Mouse (Mus musculus) lung, postnatal 0 days (tissue): ENCODE measurements around the gene Yeats2. TPM values are rescaled to one million over a fixed set of nuclear protein-coding genes. Genes with fewer than 3 reads are reported as not detected.

Source experiments
- ATAC-seq: fragments of 200-750 bp; cut with Nextera tagmentation; 2 replicates; pipeline ENCODE4 v1.8.0; 2017; ENCODE audit warnings: moderate library complexity
- DNase-seq: peaks from one replicate; pipeline ENCODE4 v3.0.0-alpha.2; 2016; ENCODE audit warnings: low spot score
- H3K27ac ChIP-seq: fragments of 300-500 bp; sonication (generic); 2 replicates; pipeline ENCODE4 v1.5.1; 2014; ENCODE audit warnings: antibody characterized with exemption, mild to moderate bottlenecking, low read length, mixed read lengths
- H3K27me3 ChIP-seq: fragments of 300-500 bp; sonication (generic); replicated peaks from 2 replicates; pipeline ENCODE4 v1.6.1; 2014; ENCODE audit warnings: low read length, mixed read lengths; ENCODE audit not compliant: insufficient read depth
- H3K36me3 ChIP-seq: fragments of 300-500 bp; sonication (generic); 2 replicates; pipeline ENCODE4 v1.6.1; 2014; ENCODE audit warnings: low read length, mixed read lengths; ENCODE audit not compliant: insufficient read depth
- H3K4me1 ChIP-seq: fragments of 300-500 bp; sonication (generic); 2 replicates; pipeline ENCODE4 v1.6.1; 2014; ENCODE audit warnings: antibody characterized with exemption, low read depth, low read length, mixed read lengths; ENCODE audit not compliant: insufficient read depth
- H3K4me2 ChIP-seq: fragments of 300-500 bp; sonication (generic); replicated peaks from 2 replicates; pipeline ENCODE4 v1.6.1; 2014; ENCODE audit warnings: low read depth, mild to moderate bottlenecking, low read length, moderate library complexity, mixed read lengths
- H3K4me3 ChIP-seq: fragments of 300-500 bp; sonication (generic); 2 replicates; pipeline ENCODE4 v1.5.1; 2014; ENCODE audit warnings: low read depth, low read length
- H3K9ac ChIP-seq: fragments of 300-500 bp; sonication (generic); replicated peaks from 2 replicates; pipeline ENCODE4 v1.6.1; 2014; ENCODE audit warnings: low read depth, mild to moderate bottlenecking
- H3K9me3 ChIP-seq: fragments of 300-500 bp; sonication (generic); 2 replicates; pipeline ENCODE4 v1.6.1; 2016; ENCODE audit warnings: low read length, mixed read lengths
- CTCF ChIP-seq: IDR thresholded peaks from 2 replicates; pipeline ENCODE4 v1.5.1; 2016; ENCODE audit warnings: antibody characterized with exemption, mild to moderate bottlenecking
- EP300 ChIP-seq: IDR thresholded peaks from 2 replicates; pipeline ENCODE4 v1.6.1; 2016; ENCODE audit warnings: antibody characterized with exemption, mild to moderate bottlenecking, control low read depth
- WGBS: fragments of 180-500 bp; shearing (Covaris S2); extraction: QIAGEN DNeasy Blood & Tissue Kit; methylation state at CpG from one replicate; pipeline ENCODE4 v1.1.7; 2014; 5-methylcytosine and 5-hydroxymethylcytosine counted together
- polyA plus RNA-seq: library from polyadenylated mRNA; unstranded; fragments of >200 nt; fragmentation: Nextera tagmentation; extraction: Ambion mirVana; gene quantifications from 2 replicates; pipeline ENCODE4 v1.2.1, GENCODE M21; 2015

Gene Yeats2
- polyA plus RNA-seq, 1 experiment from 2014 or later: 6.4 TPM

DNA sequence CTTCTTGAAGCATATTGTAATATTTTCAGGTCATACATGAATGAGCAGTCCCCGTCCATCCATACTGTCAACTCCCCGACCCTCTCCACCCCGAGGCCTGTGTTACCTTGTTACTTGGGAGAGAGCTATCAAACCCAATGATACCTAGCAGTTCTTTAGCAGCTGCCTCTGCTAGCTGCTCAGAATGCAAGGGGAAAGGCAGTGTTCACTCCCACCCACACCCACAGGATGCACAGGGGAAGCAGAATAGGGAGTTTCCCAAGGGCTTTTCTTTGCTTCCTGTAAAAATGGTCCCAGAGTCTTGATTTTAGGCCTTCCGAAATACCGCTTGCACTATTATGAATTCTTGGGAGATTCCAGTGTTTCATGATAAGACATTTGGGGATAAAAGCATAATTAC lies 87.3 kb downstream of the Yeats2 start:
- Histone ChIP-seq H3K27me3 (no peaks in the 10 kb centered on the region), H3K9ac (no peak overlapping the region), H3K36me3 (peaks cover 29% of the 10 kb centered on the region; the same call in 1 of the 2 replicates), H3K4me3 (no peak overlapping the region), H3K4me1 (no peaks in the 10 kb centered on the region), H3K9me3 (no peaks in the 10 kb centered on the region), H3K4me2 (no peak overlapping the region), H3K27ac (no peak overlapping the region)
- TF ChIP-seq EP300 (no peak), CTCF (no peak)
- DNase-seq (no peak), ATAC-seq (no peak)
- 94% methylated on average over 5 of the region's 5 CpGs for WGBS

DNA sequence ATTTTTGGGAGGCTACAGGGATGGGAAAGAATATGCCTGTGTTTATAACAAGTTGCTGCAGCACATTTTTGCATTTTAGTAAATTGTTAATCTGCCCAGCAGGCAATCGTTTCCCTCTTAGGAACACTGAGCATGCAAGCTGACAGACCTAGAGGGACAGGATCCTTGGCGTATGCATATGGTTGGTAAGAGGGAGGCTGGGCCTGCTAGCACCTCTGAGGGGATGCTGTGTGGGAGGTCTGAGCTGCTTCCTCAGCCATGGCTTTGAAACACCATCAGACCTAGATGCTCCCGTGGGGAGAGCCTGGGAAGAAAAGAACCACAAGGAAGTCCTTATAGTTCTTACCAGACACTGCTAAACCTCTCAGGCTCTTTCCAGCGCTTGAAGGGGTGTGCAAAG lies 93.5 kb downstream of the Yeats2 start:
- Histone ChIP-seq H3K4me3 (no peak overlapping the region), H3K27ac (no peak overlapping the region), H3K27me3 (no peaks in the 10 kb centered on the region), H3K4me2 (no peak overlapping the region), H3K9ac (no peak overlapping the region), H3K9me3 (no peaks in the 10 kb centered on the region), H3K4me1 (no peaks in the 10 kb centered on the region), H3K36me3 (peaks cover 6% of the 10 kb centered on the region; the same call in 1 of the 2 replicates)
- no peak for DNase-seq
- no peak for ATAC-seq
- WGBS: 56% methylated on average over 4 of the region's 4 CpGs
- TF ChIP-seq CTCF (no peak), EP300 (no peak)

DNA sequence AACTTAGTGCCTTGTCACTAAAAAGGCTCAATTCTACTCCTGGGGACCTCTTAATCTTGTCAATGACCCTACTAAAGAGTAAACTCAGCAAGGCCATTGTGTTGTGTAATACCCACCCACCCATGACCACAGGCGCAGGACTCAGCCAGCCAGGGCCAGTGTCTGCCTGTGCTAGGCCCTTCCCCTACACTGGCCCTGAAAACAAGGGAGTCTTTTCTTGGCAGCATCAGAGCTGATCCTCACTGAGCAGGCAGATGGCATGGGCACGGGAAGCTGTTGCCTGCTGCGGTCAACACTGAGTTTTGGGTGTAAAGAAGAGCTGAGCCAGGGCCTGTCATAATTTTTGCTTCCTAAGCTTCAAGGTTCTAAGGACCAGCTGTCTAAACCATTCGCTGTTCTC lies 96.6 kb downstream of the Yeats2 start:
- TF ChIP-seq EP300 (no peak), CTCF (no peak)
- Histone ChIP-seq H3K9me3 (no peaks in the 10 kb centered on the region), H3K27ac (no peak overlapping the region), H3K9ac (0 out of 2 replicates have a peak overlapping the region, but pooled peaks have one; percentile 5), H3K36me3 (no peaks in the 10 kb centered on the region), H3K4me3 (no peak overlapping the region), H3K4me2 (no peak overlapping the region), H3K27me3 (no peaks in the 10 kb centered on the region), H3K4me1 (0 out of 2 replicates have a peak, but pooled peaks cover 3% of the 10 kb centered on the region)
- 74% methylated on average over 4 of the region's 4 CpGs for WGBS
- no peak for ATAC-seq
- no peak for DNase-seq

DNA sequence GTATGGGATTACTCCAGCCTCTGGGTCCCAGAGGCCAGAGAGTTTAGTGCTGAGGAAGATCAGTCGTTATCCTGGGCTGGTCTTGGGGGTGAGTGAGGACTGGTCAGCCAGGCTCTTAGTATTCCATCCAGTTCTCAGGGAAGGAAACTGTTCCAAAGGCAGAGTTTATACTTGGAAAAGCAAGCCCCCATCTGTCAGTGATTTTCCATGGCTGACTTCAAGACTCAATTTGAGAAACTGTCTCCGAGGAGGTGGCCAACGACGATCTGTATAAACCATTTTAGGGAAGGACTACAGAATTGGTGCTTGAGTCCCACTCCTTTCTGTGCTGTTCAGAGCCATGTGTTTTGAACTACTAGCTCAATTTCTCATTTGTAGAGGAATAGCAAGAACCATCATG lies 97.8 kb downstream of the Yeats2 start:
- Histone ChIP-seq H3K4me3 (no peak overlapping the region), H3K9ac (no peak overlapping the region), H3K27me3 (no peaks in the 10 kb centered on the region), H3K9me3 (no peaks in the 10 kb centered on the region), H3K36me3 (no peaks in the 10 kb centered on the region), H3K27ac (no peak overlapping the region), H3K4me1 (0 out of 2 replicates have a peak, but pooled peaks cover 3% of the 10 kb centered on the region), H3K4me2 (no peak overlapping the region)
- 75% methylated on average over 4 of the region's 4 CpGs for WGBS
- TF ChIP-seq CTCF (no peak), EP300 (no peak)
- no peak for ATAC-seq
- DNase-seq: no peak

DNA sequence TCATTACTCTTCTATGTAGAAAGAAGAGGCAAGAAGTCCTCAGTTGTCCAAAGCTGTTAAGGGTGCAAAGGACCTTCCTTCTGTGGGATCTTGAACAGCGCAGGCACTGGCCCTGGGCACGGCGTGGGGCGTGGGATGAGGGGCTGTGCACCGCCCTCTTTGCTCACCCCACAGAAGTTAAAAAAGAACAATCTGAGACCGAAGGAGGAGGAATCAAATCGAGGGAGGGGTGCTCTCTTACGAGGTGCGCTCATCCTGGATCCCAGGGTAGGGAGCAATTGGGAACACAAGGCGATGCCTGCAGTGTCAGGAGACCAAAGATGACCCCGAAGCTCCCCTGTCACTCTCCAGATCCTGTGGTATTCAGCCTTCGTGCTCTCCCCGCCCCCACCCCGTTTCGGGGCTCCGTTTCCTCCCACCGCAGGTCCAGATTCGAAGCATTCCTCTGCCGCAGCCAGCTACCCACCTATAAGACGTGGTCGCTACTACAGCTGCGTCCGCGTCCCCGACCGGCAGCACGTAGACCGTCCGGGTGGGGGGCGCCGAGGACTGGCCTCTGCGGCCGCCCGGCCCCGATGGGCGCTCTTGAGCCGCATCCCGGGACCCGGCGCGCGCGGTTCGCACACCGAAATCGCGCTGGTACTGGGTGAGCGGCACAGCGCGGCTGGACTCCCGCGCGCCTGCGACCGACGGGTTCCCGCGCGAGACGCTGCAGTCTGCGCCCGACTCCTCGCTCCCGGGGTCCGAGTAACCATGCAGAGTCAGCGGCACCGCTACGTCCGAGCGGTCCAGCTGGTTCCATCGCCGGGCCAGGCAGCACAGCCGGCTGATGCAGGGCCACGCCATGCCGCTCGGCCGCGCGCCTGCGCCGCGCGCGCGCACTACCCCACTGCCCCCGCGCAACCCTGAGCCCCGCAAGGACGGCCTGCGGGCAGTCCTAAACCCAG lies 99.9 kb downstream of the Yeats2 start, which contains the start of gene Map6d1:
TSS of gene Map6d1 (minus strand) at position 891 of the 947 bp plus-strand sequence.
- H3K36me3 ChIP-seq: no peaks in the 10 kb centered on the region
- peak; percentile 67 for ATAC-seq
- H3K4me3 ChIP-seq: peak within 1 kb of the TSS; percentile 60
- H3K9ac ChIP-seq: 0 out of 2 replicates have a peak within 1 kb of the TSS, but pooled peaks have one; percentile 23
- H3K4me1 ChIP-seq: 0 out of 2 replicates have a peak, but pooled peaks cover 3% of the 10 kb centered on the region
- WGBS: 2% methylated on average over 84 of the region's 90 CpGs
- DNase-seq: peak; percentile 21
- no peak within 1 kb of the TSS for H3K27ac ChIP-seq
- TF ChIP-seq CTCF: 0 out of 2 replicates have a peak, but pooled peaks have one; percentile 3
- TF ChIP-seq EP300: no peak
- peak within 1 kb of the TSS; percentile 98 for H3K4me2 ChIP-seq
- no peaks in the 10 kb centered on the region for H3K9me3 ChIP-seq
- no peaks in the 10 kb centered on the region for H3K27me3 ChIP-seq

DNA sequence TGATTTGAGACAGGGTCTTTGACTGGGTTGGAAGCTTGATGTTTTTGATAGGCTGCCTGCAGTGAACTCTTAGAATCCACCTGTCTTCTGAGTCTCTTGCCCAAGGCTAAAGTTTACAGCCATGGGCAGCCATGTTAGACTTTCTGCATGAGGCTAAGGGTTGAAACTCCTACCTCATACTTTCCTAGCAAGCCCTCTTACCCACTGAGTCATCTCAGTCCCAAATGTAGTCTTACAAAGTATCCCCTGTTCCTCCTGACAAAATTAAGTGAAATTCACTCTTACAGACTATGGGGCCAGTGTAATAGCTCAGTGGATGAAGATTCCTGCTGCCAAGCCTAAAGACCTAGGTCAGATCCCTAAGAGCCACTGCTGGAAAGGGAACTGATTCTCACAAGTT lies 106.2 kb downstream of the Yeats2 start:
- DNase-seq: no peak
- TF ChIP-seq EP300 (no peak), CTCF (no peak)
- H3K9me3 ChIP-seq: no peaks in the 10 kb centered on the region
- no peaks in the 10 kb centered on the region for H3K36me3 ChIP-seq
- H3K4me3 ChIP-seq: no peak overlapping the region
- ATAC-seq: no peak
- H3K4me1 ChIP-seq: no peaks in the 10 kb centered on the region
- H3K9ac ChIP-seq: no peak overlapping the region
- no peak overlapping the region for H3K27ac ChIP-seq
- no peak overlapping the region for H3K4me2 ChIP-seq
- no peaks in the 10 kb centered on the region for H3K27me3 ChIP-seq
